Mouse (Mus musculus) right cerebral cortex, postnatal 25 days (tissue): ENCODE measurements around the gene Ces1d.

Experiments used
- DNase-seq: peaks from one replicate; pipeline ENCODE4 v3.0.0; 2022

The Ces1d gene

DNA sequence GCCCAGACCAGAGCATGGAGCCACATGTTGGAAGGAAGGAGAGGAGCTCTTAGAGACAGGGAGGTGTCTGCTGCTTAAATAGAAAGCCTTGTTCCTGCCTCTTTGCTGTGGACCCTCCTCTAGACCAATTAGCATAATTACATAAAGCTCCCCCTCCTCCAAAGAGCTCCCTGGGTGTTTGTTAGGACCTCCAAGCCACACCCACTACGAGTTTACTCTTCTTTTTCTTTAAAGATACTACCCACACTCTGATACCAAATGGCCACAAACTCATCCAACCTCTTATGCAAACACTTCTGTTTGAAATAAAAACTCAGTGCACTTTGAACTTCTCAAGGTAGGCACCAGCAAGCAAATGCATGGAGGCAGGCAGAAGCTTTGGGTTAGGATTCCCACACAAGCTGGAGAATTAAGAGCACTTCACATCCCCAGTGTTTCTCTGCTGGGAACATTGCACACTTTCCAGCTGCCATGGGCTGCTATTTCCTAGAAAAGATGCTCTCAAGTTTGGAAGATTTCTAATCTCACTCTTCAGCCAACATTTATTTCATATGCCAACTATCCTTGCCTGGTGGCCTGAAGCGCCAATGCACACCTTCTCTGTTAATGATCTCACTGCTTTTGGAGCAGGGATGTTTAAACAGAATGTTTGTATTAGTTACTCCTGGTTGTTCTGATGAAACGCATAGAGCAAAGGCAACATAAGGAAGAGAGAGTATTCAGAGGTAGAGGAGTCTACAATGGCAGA is 66.2 kb downstream of the Ces1d start, which contains the start of gene Ces1c:
Gene Ces1c, minus strand, starts transcription at position 51 of the 748 bp plus-strand sequence.
- peak; percentile 5 for DNase-seq

DNA sequence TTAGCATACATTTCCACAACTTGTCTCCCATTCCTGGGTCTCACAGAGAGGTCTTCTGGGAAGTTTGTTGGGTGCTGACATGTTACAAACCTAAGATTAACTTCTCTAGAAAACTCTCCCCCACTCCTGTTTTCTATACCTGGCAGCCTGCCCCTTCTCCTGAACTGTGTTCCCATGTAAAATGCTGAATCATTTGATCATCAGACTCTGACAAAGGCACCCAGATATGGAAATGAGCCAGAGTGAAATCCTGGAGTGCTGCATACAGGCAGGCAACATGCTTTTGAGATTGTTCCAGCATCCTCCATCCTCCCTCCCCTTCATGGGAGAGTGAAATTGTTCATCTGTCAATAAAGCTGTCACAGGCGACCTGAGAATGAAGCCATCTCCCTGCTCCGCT is 71.2 kb downstream of the Ces1d start:
- DNase-seq = no peak

DNA sequence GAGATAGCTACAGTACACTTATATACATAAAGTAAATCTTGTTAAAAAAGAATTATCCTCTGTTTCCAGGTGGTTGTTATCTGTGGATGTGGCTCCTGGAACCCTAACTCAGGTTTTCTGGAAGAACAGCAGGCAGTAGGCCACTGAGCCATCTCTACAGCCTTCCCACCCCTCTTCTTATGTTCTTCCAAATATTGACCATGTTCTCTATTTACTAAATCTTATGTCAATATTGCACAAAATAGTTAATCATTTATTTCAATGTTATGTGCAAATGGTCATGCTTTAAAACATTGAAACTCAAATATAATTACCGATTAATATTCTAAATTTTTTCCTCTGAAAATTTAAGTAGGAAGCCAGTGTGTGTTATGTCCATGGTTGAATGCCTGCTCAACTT is 75.6 kb downstream of the Ces1d start:
- no peak for DNase-seq
